Mouse (Mus musculus) heart, adult 2 months (tissue): Measurements from ENCODE around the gene P2ry10b.

Experiments
- CTCF ChIP-seq: fragments of 200-600 bp; IDR thresholded peaks from 2 replicates; pipeline ENCODE4 v1.8.1; 2022; ENCODE audit warnings: antibody characterized with exemption, mild to moderate bottlenecking, moderate library complexity
- EP300 ChIP-seq: fragments of 200-500 bp; IDR thresholded peaks from 2 replicates; pipeline ENCODE4 v1.6.1; 2011; ENCODE audit warnings: low read depth, low read length, control low read depth; ENCODE audit not compliant: insufficient read depth
- POLR2A ChIP-seq: fragments of 200-500 bp; IDR thresholded peaks from 2 replicates; pipeline ENCODE4 v1.6.1; 2011; ENCODE audit warnings: mild to moderate bottlenecking, low read depth, low read length, control low read depth; ENCODE audit not compliant: insufficient read depth

GRCm38 (mm10) chrX:107116987-107117386 is 31.7 kb upstream of the P2ry10b start:
- TF ChIP-seq EP300 = no peak
- no peak for TF ChIP-seq CTCF
- TF ChIP-seq POLR2A = no peak
